Mouse (Mus musculus): ENCODE measurements at regions not wholly inside any gene's neighbourhood (a gene's known extent, or its start where the extent isn't known, plus 50 kb on each side); places are given as distances from the start of the nearest gene placed in this dataset.

- DNase-seq = no peak
Measured at GRCm38 (mm10) chr13:37149066-37149781, 99.2 kb upstream of the F13a1 start.

- peak in 1 of 2 experiments; percentile 9 for DNase-seq
Measured at GRCm38 (mm10) chr13:37148627-37149026, 98.6 kb upstream of the F13a1 start.

- no peak for DNase-seq
Measured at GRCm38 (mm10) chr13:37147790-37148189, 97.7 kb upstream of the F13a1 start.

- DNase-seq = no peak
Measured at GRCm38 (mm10) chr13:37142812-37143211, 92.8 kb upstream of the F13a1 start.

GRCm38 (mm10) chr13:37135115-37135514, 85.1 kb upstream of the F13a1 start:
- no peak for DNase-seq

- DNase-seq = no peak
Measured at GRCm38 (mm10) chr13:37134518-37134917, 84.5 kb upstream of the F13a1 start.

- DNase-seq = peak; percentile 50 to 54
Measured at GRCm38 (mm10) chr13:37130637-37131036, 80.6 kb upstream of the F13a1 start.

- no peak for DNase-seq
Measured at GRCm38 (mm10) chr13:37121602-37122001, 71.6 kb upstream of the F13a1 start.

GRCm38 (mm10) chr13:37120219-37120618, 70.2 kb upstream of the F13a1 start:
- DNase-seq = no peak

- DNase-seq = no peak
Measured at GRCm38 (mm10) chr13:37114324-37114723, 64.3 kb upstream of the F13a1 start.

GRCm38 (mm10) chr13:37111747-37112146, 61.7 kb upstream of the F13a1 start:
- no peak for DNase-seq

GRCm38 (mm10) chr13:37107721-37108120, 57.7 kb upstream of the F13a1 start:
- no peak for DNase-seq

- no peak for DNase-seq
Measured at GRCm38 (mm10) chr13:37106009-37106408, 56.0 kb upstream of the F13a1 start.

- DNase-seq = peak in 1 of 2 experiments; percentile 16
Measured at GRCm38 (mm10) chr13:37104410-37105294, 54.6 kb upstream of the F13a1 start.

GRCm38 (mm10) chr13:37103741-37104296, 53.8 kb upstream of the F13a1 start:
- DNase-seq = no peak

- DNase-seq = peak in 1 of 2 experiments; percentile 37
Measured at GRCm38 (mm10) chr13:37101755-37102154, 51.7 kb upstream of the F13a1 start.
